Mouse (Mus musculus) cerebellum, adult (tissue): ENCODE results near the gene Lmntd2.
"Not testable (repeated sequence)": the region's sequence is repeated elsewhere in the genome, so short reads cannot be mapped to it uniquely, and the experiment has no call there.

ENCODE experiments used
- ATAC-seq: cut with Nextera tagmentation; 2 replicates; pipeline ENCODE4 v1.9.2; 2017; ENCODE audit warnings: mild to moderate bottlenecking, moderate library complexity, mixed read lengths; ENCODE audit not compliant: insufficient number of reproducible peaks, low FRiP score, low TSS enrichment

Gene Lmntd2

DNA sequence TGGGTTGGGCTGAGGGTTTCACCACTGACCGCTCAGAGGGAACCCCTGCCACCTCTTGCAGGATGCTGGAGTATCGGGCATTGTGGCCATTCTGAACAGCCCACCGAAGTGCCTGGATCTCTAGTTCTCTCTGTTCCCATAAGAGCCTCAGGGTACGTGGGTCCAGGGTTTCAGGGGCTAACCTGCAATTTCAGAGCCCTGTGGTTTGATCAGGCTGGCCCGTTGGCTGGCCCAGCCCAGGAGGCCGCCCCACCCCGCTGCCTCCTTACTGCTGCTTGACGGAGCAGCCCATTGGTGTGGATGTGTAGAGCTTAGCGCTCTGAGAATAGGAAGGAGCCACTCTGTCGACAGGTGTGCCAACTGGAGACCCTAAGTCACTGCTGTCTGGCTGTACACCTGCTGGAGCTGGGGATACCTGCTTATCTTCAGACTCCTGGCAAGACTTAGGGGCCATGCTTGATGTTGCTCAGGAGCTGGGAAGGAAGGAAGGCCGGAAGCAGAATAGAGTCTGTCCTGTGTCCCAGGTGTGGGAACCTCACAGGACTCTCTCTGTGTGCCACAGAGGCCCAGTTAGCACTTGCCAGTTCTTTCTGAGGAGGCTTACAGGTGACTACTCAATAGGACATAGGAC, at the start of gene Lmntd2:
Gene Lmntd2, minus strand, starts transcription at position 476 of the 631 bp plus-strand sequence.
- ATAC-seq = no peak

DNA sequence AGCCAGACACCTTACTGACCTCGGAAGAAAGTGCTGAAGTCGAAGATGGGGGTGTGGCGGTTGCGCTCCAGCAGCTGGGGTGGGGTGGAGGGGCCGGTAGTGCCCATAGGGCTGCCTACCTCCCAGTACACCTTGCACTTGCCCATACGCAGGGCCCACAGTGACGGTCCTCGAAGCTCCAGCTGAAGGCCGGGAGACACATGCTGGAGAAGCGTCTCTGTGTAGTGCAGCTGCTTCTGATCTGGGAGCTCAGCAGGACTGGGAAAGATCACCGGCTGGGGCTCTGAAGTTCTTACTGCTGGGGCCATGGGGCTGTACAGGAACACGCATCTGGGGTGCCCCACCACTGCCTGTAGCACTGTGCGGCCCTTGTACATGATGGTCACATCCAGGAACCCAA, 49.8 kb upstream of the Lmntd2 start:
- ATAC-seq = no peak

DNA sequence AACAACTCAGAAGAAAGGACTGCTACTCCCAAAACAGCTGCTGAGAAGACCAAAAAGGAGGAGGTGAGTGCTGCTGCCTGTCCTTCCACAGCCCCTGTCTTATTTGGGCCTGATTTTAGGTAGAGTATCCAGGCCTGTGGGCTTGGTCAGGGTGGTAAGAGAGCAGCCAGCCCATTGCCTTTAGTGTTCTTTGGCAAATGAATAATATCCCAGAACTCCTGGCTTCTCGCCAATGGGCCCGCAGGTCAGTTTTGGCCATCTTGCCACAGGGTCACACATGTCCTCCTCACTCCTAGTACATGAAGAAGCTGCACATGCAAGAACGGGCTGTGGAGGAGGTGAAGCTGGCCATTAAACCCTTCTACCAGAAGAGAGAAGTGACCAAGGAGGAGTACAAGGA, 47.6 kb upstream of the Lmntd2 start:
- ATAC-seq = no peak

DNA sequence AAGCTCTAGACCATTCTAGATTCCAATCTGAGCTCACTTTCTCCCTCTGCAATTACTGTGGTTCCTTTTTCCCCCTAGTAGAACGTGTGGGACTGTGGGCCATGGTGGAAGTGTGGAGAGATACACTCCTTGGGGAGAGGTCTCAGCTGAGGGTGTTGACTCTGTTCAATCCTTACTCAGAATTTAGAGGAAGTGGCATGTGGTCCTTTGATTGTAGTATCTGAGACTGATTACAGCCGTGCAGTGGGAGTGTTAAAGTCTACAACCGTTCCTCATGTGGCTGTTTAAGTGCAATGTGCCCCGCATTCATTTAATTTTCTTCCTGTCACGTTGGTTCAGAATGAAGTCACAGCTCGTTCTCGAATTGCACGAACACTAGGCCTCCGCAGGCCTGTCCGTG, 42.3 kb upstream of the Lmntd2 start:
- no peak for ATAC-seq

DNA sequence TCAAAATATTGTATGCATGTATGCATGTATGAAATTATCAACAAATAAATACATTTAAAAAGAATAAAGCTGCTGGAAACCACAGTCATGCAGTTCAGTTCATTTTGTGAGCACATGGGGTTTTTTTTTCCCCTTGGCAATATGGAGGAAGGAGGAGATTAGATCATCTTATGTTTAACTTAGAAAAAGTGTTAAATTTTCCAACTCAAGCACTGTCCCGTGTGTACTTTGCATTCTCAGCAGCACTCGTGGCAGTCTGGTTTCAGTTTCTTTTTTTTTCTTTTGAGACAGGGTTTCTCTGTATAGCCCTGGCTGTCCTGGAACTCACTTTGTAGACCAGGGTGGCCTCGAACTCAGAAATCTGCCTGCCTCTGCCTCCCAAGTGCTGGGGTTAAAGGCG, 36.6 kb upstream of the Lmntd2 start:
- ATAC-seq = not testable (repeated sequence)

DNA sequence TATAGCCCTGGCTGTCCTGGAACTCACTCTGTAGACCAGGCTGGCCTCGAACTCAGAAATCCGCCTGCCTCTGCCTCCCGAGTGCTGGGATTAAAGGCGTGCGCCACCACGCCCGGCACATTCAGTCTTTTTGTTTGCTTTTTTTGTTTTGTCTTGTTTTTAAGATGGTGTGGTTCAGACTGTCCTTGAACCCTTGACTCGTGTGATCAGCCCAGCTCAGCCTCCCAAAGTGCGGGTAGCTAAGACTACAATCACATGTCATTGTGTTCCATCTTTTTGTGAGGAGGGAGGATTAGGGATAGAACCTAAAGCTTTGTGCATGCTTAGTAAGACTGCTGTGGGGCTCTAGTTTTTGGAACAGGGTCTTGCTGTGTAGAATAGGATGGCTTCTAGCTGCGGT, 17.7 kb upstream of the Lmntd2 start:
- no peak for ATAC-seq

DNA sequence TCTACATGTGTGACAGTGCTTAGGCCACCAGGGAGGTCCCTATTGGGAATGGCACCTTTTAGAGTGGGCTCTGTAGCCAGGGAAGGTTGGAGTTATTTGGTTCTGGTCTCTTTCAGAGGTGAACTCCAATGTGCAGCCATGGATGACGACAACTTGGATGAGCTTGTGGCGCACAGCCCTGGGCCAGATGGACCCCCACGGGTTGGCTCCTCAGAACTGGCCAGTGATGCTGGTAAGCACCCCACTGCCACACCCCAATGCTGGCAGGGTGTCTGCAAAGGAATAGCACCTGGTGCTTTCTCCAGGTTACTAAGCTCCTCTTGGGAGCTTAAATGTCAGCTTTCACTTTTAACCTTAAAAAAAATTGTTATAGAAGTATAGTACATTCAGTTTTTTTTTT, 17.2 kb upstream of the Lmntd2 start:
- ATAC-seq = no peak

DNA sequence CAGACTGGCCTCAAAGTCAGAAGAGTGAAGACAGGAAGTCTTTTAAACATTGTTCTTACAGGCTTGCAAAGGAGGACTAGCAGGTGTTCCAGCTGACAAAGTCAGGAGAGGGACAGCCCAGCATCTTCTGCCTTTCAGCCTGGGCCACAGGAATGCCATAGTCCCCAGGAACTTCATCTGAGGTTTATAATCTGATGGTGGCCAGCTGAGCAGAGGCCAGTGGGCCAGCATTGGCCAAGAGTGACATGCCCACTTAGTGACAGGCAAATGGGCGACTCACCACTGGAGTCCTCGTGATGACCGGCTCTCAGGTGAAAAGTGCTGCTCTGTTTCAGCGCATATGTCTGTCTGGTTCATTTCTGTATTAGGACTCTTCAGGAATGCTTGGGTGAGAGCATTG, 16.7 kb upstream of the Lmntd2 start:
- ATAC-seq = no peak

DNA sequence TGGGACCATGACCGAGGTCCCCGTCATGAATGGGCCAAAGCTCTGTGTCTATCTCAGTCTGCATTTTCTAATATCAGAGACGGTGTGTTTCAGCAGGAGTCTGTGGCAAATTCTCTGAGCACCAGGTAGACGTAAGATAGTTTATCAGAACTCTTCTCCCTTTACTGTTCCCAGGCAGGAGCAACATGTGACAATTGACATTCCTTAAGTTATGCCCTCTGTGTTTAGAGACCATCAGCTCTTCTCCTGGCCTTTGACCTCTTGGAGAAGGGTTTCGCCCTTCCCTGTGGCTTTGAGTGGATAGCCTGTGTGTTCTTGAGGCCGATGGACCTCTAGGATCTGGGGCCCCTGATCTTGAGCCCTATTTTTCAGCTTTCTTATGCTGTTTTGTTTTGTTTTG, 15.8 kb upstream of the Lmntd2 start:
- no peak for ATAC-seq

DNA sequence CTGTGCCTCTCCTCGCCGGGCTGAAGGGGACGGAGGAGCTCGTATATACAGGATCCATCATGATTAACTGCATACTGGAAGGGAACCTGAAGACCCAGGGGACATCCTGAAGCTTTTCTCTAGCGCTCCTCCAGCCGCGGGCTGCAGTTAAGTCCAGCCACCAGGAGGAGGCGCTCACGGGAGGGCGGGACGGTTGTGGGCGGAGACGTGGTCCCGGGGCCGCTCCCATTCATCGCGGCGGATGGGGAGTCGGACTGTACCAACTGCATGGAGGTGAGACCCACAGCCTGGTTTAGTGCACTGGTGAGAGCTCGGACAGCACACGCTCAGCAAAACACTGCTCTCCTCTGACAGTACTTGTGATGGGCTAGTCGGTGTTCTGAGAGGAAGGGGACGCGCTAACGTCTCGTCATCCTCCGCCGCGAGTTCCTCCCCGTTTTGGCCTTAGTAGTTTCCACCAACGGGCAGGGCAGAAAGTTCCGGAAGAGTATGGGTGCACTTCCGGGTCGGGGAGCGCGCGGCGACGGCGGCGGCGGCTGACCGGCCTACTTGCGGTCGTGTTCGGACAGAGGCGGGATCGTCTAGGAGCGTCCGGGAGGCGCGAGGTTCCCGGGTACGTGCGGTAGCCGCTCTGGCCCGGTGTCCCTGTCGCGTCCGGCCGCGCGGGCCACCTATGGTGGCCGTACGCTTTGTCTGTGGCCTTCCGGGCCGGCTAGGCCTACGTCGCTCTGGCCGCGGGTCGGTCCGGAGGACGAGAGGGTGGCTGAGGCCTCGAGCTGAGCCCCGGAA, 14.6 kb upstream of the Lmntd2 start, which contains the start of gene Phrf1:
Gene Phrf1, plus strand, starts transcription at position 506 of the 789 bp plus-strand sequence.
- ATAC-seq = peak; percentile 93

DNA sequence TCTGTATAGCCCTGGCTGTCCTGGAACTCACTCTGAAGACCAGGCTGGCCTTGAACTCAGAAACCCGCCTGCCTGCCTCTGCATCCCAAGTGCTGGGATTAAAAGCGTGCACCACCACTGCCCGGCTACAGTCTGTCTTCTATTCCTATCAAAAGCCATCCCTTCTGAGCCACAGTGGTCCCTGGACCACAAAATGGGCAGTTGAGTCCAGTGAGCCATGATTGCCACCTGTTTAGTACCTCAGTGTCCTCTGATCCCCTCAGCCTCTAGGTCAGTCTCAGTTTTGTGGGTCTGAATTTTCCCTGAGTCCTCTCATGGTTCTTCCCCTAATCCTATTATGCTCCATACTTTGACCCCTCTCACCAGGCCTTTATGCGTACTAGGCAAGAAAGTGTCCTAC, 13.9 kb upstream of the Lmntd2 start:
- no peak for ATAC-seq

DNA sequence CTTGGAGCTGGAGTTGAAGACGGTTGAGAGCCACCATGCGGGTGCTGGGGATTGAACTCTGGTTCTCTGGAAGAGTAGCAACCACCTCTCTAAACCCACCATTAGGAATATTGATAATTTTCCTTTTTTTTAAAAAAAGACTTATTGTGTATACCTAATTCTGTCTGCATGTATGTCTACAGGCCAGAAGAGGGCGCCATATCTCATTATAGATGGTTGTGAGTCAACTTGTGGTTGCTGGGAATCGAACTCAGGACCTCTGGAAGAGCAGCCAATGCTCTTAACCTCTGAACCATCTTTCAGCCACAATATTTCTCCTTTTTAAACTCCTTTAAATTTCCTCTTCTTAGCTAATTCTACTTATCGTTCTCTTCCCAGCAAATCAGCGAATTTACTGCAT, 12.7 kb upstream of the Lmntd2 start:
- ATAC-seq = no peak

DNA sequence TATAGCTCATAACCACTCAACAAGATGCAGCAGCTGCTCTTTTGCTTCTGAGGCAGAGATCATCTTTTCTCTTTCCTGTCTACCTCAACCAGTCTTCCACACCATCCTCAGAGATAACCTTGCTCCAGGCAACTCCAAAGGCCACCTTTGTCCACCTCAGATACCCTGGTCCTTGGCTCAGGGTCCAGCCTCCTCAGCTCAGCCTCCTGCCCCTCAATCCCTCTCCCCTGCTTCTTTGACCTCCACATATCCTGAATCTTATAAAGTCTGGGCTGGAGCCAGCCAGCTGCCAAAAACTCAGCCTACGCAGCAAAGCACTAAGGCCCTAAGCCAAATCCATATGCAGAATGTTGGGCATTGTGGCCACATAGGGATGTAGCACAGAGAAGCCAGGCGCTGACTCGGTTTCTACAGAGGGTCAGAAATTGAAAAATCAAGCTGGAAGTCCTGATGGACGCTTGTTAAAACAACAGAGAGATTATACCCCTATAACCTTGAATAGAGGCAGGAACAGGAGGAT, 8.9 kb upstream of the Lmntd2 start:
- no peak for ATAC-seq

DNA sequence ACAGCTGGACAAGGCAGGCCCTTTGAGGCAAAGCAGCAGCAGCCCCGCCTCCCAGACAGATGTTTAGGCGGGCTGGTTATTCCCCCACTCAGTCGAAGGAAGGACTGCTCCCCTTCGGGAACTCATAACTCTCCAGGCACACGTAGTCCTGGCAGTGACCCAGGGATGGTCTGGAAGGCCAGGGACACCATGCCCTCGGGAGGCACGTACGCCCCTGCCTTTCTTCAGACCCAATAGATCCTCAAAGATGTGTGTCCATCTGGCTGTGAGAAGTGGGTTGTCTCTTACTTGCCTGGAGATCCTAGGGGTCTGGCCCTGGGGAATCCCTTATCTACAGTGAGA, 8.2 kb upstream of the Lmntd2 start:
- ATAC-seq = 0 out of 2 replicates have a peak, but pooled peaks have one; percentile 9

DNA sequence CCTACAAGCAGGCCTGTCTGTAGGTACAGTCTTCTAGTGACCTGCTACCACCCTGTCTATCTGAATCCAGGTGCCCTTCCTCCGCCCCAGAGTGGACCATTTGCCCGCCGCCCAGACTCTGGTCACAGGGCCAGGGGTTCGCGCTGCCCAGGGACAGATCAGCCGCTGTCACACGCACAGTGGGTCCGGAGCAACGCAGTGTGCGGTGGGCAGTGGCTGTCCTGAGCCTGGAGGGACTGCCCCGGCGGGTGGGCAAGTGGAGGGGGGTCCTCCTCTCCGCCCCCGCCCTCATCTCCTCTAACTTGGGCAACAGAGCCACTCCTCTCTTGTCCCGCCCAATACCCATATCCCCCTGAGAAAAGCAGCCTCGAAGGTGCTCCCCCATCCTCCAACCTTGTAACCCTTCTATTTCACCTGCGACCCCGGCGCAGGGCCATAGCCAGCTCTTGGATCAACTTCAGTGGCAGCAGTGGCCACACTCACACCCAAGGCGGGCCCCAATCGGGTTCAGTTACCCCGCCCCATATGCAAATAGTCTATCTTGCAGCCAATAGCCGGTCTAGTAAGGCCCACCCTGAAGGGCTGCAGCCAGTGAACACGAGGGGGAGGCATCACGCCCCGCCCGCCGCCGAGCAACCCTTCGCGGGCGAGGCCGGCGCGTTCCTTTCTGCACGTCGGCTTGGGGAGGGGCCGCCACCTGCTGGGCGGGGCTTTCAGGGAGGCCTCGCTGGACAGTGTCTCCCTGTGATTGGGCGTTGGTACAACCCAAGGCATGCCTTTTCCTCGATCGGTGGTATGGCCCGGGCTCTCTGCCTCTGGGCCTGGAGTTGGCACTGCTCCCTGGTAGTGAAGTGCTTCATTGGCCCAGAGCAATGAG, 7.6 kb upstream of the Lmntd2 start:
- peak; percentile 87 for ATAC-seq

DNA sequence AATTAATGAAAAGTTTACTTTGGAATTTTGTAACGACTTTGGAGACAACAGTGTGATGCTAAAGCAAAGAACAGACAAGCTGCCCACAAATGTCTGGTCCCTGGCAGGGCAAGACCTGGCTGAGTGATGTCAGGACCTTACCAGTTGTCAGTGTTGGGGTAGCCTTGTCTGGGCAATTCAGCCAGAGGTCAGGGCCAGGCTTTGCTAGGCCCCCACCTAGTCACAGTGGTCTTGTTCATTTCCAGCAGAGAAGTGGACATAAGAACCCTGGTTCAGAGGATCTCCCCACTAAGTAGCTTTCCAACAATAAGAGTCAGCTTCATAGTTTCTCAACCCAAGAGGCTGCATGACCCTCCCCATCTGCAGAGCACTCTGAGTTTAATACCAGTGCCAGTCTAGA, 6.5 kb upstream of the Lmntd2 start:
- no peak for ATAC-seq

DNA sequence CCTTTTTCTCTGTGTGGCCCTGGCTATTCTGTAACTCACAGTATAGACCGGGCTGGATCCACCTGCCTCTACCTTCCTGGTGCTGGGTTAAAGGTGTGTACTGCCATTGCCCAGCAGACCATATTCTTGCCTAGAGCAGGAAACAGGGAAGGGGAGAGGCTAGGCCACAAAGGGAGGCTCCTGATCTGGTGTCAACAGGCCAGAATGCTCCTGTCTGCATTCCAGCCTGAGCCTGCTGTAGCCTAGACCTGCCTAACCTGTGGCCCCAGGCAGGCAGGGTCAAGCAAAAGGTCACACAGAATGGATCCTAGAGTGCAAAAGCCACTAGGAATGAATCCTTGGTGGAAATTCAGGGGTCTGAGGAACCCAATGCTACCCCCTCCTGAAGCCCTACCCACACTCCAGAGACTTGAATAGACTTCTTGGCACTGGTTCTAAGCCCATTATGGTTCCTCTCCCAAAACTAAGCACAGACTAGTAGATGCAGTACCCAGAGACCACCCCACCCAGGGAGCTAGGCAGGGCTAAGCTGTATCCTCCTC, 5.7 kb upstream of the Lmntd2 start:
- no peak for ATAC-seq

DNA sequence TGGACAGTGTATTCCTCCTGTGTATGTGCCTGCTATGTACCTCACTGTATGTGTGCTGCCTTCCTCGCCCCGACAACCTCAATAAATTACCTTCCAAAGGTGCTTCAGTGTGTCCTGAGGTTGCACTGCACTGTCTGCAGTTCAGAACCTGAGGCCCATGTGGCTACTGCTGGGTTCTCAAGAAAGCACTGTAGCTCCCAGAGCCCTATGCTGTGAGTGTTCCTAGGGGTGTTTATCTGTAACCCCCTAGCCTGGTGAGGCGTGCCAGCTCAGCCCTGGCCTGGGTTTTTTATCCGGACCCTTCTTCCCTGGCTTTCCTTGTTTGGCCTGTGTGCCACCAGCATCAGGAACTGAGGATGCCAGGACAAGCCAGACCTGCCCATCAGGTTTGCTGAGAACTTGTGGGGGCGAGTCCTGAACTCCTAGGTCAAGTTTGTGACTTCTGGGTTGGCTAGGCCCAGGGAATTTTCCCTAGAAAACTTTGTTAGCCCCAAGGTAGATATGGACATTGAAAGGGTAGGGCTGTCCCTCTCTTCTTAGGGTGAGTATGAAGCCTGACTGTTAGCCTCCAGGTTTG, 4.8 kb upstream of the Lmntd2 start:
- no peak for ATAC-seq

DNA sequence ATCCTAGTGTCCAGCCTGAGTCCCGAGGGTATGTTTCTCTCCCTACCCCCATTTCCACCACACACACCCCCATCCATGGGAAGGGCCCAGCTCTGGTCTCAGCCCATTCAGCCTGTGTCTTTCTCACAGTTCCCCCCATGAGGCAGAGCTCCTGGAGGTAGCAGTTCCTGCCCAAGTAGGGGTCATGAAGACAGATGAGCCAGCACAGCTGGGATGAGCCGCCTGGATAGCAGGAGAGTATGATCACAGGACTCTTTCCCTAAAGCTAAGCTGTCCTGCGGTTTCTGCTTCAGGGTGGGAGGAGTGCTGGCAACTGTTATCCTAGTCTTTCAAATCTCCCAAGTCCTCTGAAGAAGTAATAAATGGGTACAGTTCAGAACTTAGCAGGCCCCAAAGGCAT, 4.3 kb upstream of the Lmntd2 start:
- ATAC-seq = no peak

DNA sequence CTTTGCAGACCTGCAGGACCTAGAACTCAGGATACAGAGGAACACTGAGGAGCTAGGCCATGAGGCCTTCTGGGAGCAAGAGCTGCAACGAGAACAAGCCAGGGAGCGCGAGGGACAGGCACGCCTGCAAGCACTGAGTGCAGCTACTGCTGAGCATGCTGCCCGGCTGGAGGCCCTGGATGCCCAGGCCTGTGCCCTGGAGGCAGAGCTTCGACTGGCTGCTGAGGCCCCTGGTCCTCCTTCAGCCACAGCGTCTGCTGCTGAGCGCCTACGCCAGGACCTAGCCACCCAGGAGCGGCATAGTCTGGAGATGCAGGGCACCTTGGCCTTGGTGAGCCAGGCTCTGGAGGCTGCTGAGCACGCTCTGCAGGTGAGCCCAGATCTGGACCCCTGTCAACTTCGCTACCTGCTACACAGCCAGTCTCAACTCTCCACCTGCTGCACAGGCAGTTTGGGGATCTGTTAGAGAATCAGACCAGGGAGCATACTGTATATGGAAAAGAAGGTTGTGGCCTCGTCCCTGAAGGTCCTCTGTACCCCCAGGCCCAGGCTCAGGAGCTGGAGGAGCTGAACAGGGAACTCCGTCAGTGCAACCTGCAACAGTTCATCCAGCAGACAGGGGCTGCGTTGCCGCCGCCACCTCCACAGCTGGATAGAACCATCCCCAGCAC, 3.6 kb upstream of the Lmntd2 start:
- ATAC-seq = no peak
